Mouse (Mus musculus) heart, embryonic 13.5 days (tissue): ENCODE measurements around the gene Gm17374. TPM values are rescaled to one million over a fixed set of nuclear protein-coding genes. Genes with fewer than 3 reads are reported as not detected.
"Not testable (repeated sequence)": the region's sequence is repeated elsewhere in the genome, so short reads cannot be mapped to it uniquely, and the experiment has no call there.

Source experiments
- ATAC-seq: fragments of 200-750 bp; cut with Nextera tagmentation; 2 replicates; pipeline ENCODE4 v1.8.0; 2017; ENCODE audit warnings: moderate TSS enrichment; ENCODE audit not compliant: insufficient number of reproducible peaks, low FRiP score, low TSS enrichment; ENCODE audit errors: extremely low read depth
- H3K27ac ChIP-seq: fragments of 300-500 bp; sonication (generic); replicated peaks from 2 replicates; pipeline ENCODE4 v1.5.1; 2015; ENCODE audit warnings: moderate library complexity, mild to moderate bottlenecking, inconsistent platforms
- H3K27me3 ChIP-seq: fragments of 300-500 bp; sonication (generic); replicated peaks from 2 replicates; pipeline ENCODE4 v1.6.1; 2015; ENCODE audit warnings: mild to moderate bottlenecking, inconsistent platforms
- H3K36me3 ChIP-seq: fragments of 300-500 bp; sonication (generic); 2 replicates; pipeline ENCODE4 v1.6.1; 2015; ENCODE audit warnings: mild to moderate bottlenecking, inconsistent platforms
- H3K4me1 ChIP-seq: fragments of 300-500 bp; sonication (generic); 2 replicates; pipeline ENCODE4 v1.6.1; 2015; ENCODE audit warnings: inconsistent platforms
- H3K4me2 ChIP-seq: fragments of 300-500 bp; sonication (generic); 2 replicates; pipeline ENCODE4 v1.6.1; 2015; ENCODE audit warnings: inconsistent platforms, mild to moderate bottlenecking, moderate library complexity
- H3K4me3 ChIP-seq: fragments of 300-500 bp; sonication (generic); 2 replicates; pipeline ENCODE4 v1.5.1; 2015; ENCODE audit warnings: moderate library complexity, mild to moderate bottlenecking, inconsistent platforms
- H3K9ac ChIP-seq: fragments of 300-500 bp; sonication (generic); 2 replicates; pipeline ENCODE4 v1.6.1; 2015; ENCODE audit warnings: inconsistent platforms, mild to moderate bottlenecking, moderate library complexity
- H3K9me3 ChIP-seq: fragments of 300-500 bp; sonication (generic); 2 replicates; pipeline ENCODE4 v1.6.1; 2016; ENCODE audit warnings: inconsistent platforms
- WGBS: fragments of 180-500 bp; shearing (Covaris S2); methylation state at CpG from one replicate; pipeline ENCODE4 v1.1.7; 2015; ENCODE audit warnings: mixed read lengths; 5-methylcytosine and 5-hydroxymethylcytosine counted together
- polyA plus RNA-seq: library from polyadenylated mRNA; unstranded; fragments of >200 nt; fragmentation: Nextera tagmentation; extraction: Ambion mirVana; gene quantifications from 2 replicates; pipeline ENCODE4 v1.2.1, GENCODE M21; 2015

The Gm17374 gene
- polyA plus RNA-seq, 1 experiment from 2014 or later, result not detected

GRCm38 (mm10) chr2:140185685-140186210 is 33.9 kb downstream of the Gm17374 start:
- not testable (repeated sequence) for ATAC-seq, H3K9ac ChIP-seq, H3K9me3 ChIP-seq, H3K4me3 ChIP-seq, H3K27me3 ChIP-seq, H3K4me2 ChIP-seq, H3K4me1 ChIP-seq, H3K27ac ChIP-seq
- 93% methylated on average over 3 of the region's 3 CpGs for WGBS
- peaks cover 63% of the 10 kb centered on the region for H3K36me3 ChIP-seq

GRCm38 (mm10) chr2:140200713-140201112 is 48.9 kb downstream of the Gm17374 start:
- Histone ChIP-seq H3K4me3 (no peak overlapping the region), H3K4me1 (peaks cover 11% of the 10 kb centered on the region), H3K4me2 (no peak overlapping the region), H3K36me3 (peaks cover 62% of the 10 kb centered on the region), H3K27ac (no peak overlapping the region), H3K9ac (no peak overlapping the region), H3K9me3 (no peaks in the 10 kb centered on the region), H3K27me3 (no peaks in the 10 kb centered on the region)
- 75% methylated on average over 2 of the region's 2 CpGs for WGBS
- no peak for ATAC-seq

- Histone ChIP-seq H3K4me2 (peak overlapping the region; percentile 50), H3K9ac (no peak overlapping the region), H3K27me3 (no peaks in the 10 kb centered on the region), H3K36me3 (peaks cover 66% of the 10 kb centered on the region), H3K9me3 (no peaks in the 10 kb centered on the region), H3K4me3 (peak overlapping the region; percentile 21), H3K27ac (peak overlapping the region; percentile 79), H3K4me1 (peaks cover 16% of the 10 kb centered on the region)
- ATAC-seq, result no peak; the same call in 1 of the 2 replicates
- 34% methylated on average over 5 of the region's 5 CpGs for WGBS
Observed at GRCm38 (mm10) chr2:140202573-140202972, 50.7 kb downstream of the Gm17374 start.

Other genes with a start within 250 kb of the Gm17374 start
- gene Tasp1, start 85.2 kb upstream of the Gm17374 start, polyA plus RNA-seq, result 11.8 and 12.9 TPM in 2 replicates
- gene Esf1, start 18.5 kb downstream of the Gm17374 start, polyA plus RNA-seq, result 15.3 and 15.5 TPM in 2 replicates
- 32.3 and 37.3 TPM in 2 replicates for gene Ndufaf5, start 18.6 kb downstream of the Gm17374 start, polyA plus RNA-seq
- gene Sel1l2, start 237.7 kb downstream of the Gm17374 start, polyA plus RNA-seq, result not detected in 2 replicates
- gene Macrod2, start 243.3 kb downstream of the Gm17374 start, polyA plus RNA-seq, result 23.7 and 27.5 TPM in 2 replicates